Mouse (Mus musculus) lung, embryonic 14.5 days (tissue): ENCODE measurements at regions not wholly inside any gene's neighbourhood (a gene's known extent, or its start where the extent isn't known, plus 50 kb on each side); places are given as distances from the start of the nearest gene placed in this dataset.
"Not testable (repeated sequence)": the region's sequence is repeated elsewhere in the genome, so short reads cannot be mapped to it uniquely, and the experiment has no call there.

Experiments used
- ATAC-seq: fragments of 200-750 bp; cut with Nextera tagmentation; 2 replicates; pipeline ENCODE4 v1.8.0; 2017; ENCODE audit warnings: mild to moderate bottlenecking, moderate TSS enrichment, moderate library complexity; ENCODE audit not compliant: insufficient read depth
- DNase-seq: peaks from one replicate; pipeline ENCODE4 v3.0.0-alpha.2; 2015
- H3K27ac ChIP-seq: fragments of 300-500 bp; sonication (generic); 2 replicates; pipeline ENCODE4 v1.5.1; 2014; ENCODE audit warnings: low read depth, mild to moderate bottlenecking, moderate library complexity
- H3K27me3 ChIP-seq: fragments of 300-500 bp; sonication (generic); 2 replicates; pipeline ENCODE4 v1.6.1; 2014; ENCODE audit warnings: low read length, control low read depth; ENCODE audit not compliant: insufficient read depth
- H3K36me3 ChIP-seq: fragments of 300-500 bp; sonication (generic); 2 replicates; pipeline ENCODE4 v1.6.1; 2014; ENCODE audit warnings: control low read depth; ENCODE audit not compliant: insufficient read depth
- H3K4me1 ChIP-seq: fragments of 300-500 bp; sonication (generic); 2 replicates; pipeline ENCODE4 v1.6.1; 2014; ENCODE audit warnings: antibody characterized with exemption, control low read depth; ENCODE audit not compliant: insufficient read depth
- H3K4me2 ChIP-seq: fragments of 300-500 bp; sonication (generic); 2 replicates; pipeline ENCODE4 v1.6.1; 2014; ENCODE audit warnings: mild to moderate bottlenecking
- H3K4me3 ChIP-seq: fragments of 300-500 bp; sonication (generic); 2 replicates; pipeline ENCODE4 v1.5.1; 2014; ENCODE audit warnings: low read depth, low read length
- H3K9ac ChIP-seq: fragments of 300-500 bp; sonication (generic); 2 replicates; pipeline ENCODE4 v1.6.1; 2014
- H3K9me3 ChIP-seq: fragments of 300-500 bp; sonication (generic); 2 replicates; pipeline ENCODE4 v1.6.1; 2016; ENCODE audit warnings: low read depth, low read length, control low read depth
- WGBS: fragments of 180-500 bp; shearing (Covaris S2); extraction: QIAGEN DNeasy Blood & Tissue Kit; methylation state at CpG from one replicate; pipeline ENCODE4 v1.1.7; 2014; 5-methylcytosine and 5-hydroxymethylcytosine counted together

- H3K4me3 ChIP-seq, DNase-seq, H3K4me2 ChIP-seq, H3K27me3 ChIP-seq, H3K9me3 ChIP-seq, H3K27ac ChIP-seq, H3K36me3 ChIP-seq, H3K4me1 ChIP-seq, H3K9ac ChIP-seq, ATAC-seq: not testable (repeated sequence)
- no CpG with 5 or more reads among the region's 3 CpGs for WGBS
These were observed 760.4 kb upstream of the Olfr1507 start for GRCm38 (mm10) chr14:53255962-53256361.

- H3K9me3 ChIP-seq, H3K4me3 ChIP-seq, H3K4me1 ChIP-seq, H3K27me3 ChIP-seq, ATAC-seq, H3K9ac ChIP-seq, H3K27ac ChIP-seq, DNase-seq, H3K36me3 ChIP-seq, H3K4me2 ChIP-seq: not testable (repeated sequence)
These were observed 757.9 kb upstream of the Olfr1507 start for GRCm38 (mm10) chr14:53253470-53253869.

- DNase-seq, H3K4me1 ChIP-seq, H3K4me3 ChIP-seq, H3K9me3 ChIP-seq, H3K27ac ChIP-seq, H3K27me3 ChIP-seq, H3K4me2 ChIP-seq, H3K9ac ChIP-seq, ATAC-seq, H3K36me3 ChIP-seq: not testable (repeated sequence)
- no CpG with 5 or more reads among the region's 6 CpGs for WGBS
These were observed 735.6 kb upstream of the Olfr1507 start for GRCm38 (mm10) chr14:53231142-53231541.

- H3K9me3 ChIP-seq, H3K4me2 ChIP-seq, ATAC-seq, H3K27ac ChIP-seq, H3K27me3 ChIP-seq, H3K4me3 ChIP-seq, DNase-seq, H3K9ac ChIP-seq, H3K36me3 ChIP-seq, H3K4me1 ChIP-seq: not testable (repeated sequence)
- WGBS = no CpG with 5 or more reads among the region's 1 CpGs
These were observed 729.2 kb upstream of the Olfr1507 start for GRCm38 (mm10) chr14:53224789-53225188.

GRCm38 (mm10) chr14:53210554-53210953 is 715.0 kb upstream of the Olfr1507 start:
- H3K4me2 ChIP-seq, ATAC-seq, H3K4me1 ChIP-seq, H3K27me3 ChIP-seq, H3K9ac ChIP-seq, H3K9me3 ChIP-seq, H3K36me3 ChIP-seq, H3K27ac ChIP-seq, H3K4me3 ChIP-seq, DNase-seq: not testable (repeated sequence)
- WGBS = no CpG with 5 or more reads among the region's 3 CpGs

- DNase-seq, H3K36me3 ChIP-seq, H3K27ac ChIP-seq: not testable (repeated sequence)
These were observed 713.7 kb upstream of the Olfr1507 start for GRCm38 (mm10) chr14:53209258-53209657.

GRCm38 (mm10) chr14:53190931-53191330 is 695.4 kb upstream of the Olfr1507 start:
- not testable (repeated sequence) for H3K27ac ChIP-seq, DNase-seq, H3K36me3 ChIP-seq, ATAC-seq, H3K9me3 ChIP-seq, H3K4me2 ChIP-seq, H3K27me3 ChIP-seq, H3K4me3 ChIP-seq, H3K9ac ChIP-seq, H3K4me1 ChIP-seq
- WGBS = no CpG with 5 or more reads among the region's 3 CpGs

More at GRCm38 (mm10) chr14:53209258-53209657, 713.7 kb upstream of the Olfr1507 start:
- H3K9me3 ChIP-seq, H3K4me3 ChIP-seq, H3K4me1 ChIP-seq, H3K9ac ChIP-seq, H3K4me2 ChIP-seq, H3K27me3 ChIP-seq, ATAC-seq: not testable (repeated sequence)

- not testable (repeated sequence) for DNase-seq, H3K4me2 ChIP-seq, H3K4me3 ChIP-seq, H3K27me3 ChIP-seq, H3K4me1 ChIP-seq, H3K36me3 ChIP-seq, H3K27ac ChIP-seq, H3K9ac ChIP-seq, H3K9me3 ChIP-seq
- ATAC-seq = peak; percentile 63; the same call in 1 of the 2 replicates
These were observed 678.5 kb upstream of the Olfr1507 start for GRCm38 (mm10) chr14:53174099-53174498.

- H3K27ac ChIP-seq, H3K4me3 ChIP-seq, H3K9me3 ChIP-seq, ATAC-seq, DNase-seq, H3K4me2 ChIP-seq, H3K9ac ChIP-seq, H3K4me1 ChIP-seq, H3K36me3 ChIP-seq, H3K27me3 ChIP-seq: not testable (repeated sequence)
- WGBS = no CpG with 5 or more reads among the region's 2 CpGs
These were observed 670.8 kb upstream of the Olfr1507 start for GRCm38 (mm10) chr14:53166327-53166726.

- not testable (repeated sequence) for H3K4me2 ChIP-seq, H3K36me3 ChIP-seq, DNase-seq, H3K27ac ChIP-seq, H3K4me1 ChIP-seq, H3K27me3 ChIP-seq, ATAC-seq, H3K9me3 ChIP-seq, H3K9ac ChIP-seq, H3K4me3 ChIP-seq
- no CpG with 5 or more reads among the region's 2 CpGs for WGBS
These were observed 663.5 kb upstream of the Olfr1507 start for GRCm38 (mm10) chr14:53159012-53159411.

GRCm38 (mm10) chr14:53134783-53135182 is 639.2 kb upstream of the Olfr1507 start:
- not testable (repeated sequence) for H3K27ac ChIP-seq, H3K36me3 ChIP-seq, H3K4me2 ChIP-seq, H3K4me1 ChIP-seq, H3K9ac ChIP-seq, H3K27me3 ChIP-seq, H3K9me3 ChIP-seq, H3K4me3 ChIP-seq, DNase-seq, ATAC-seq
